ENCODE assay signal across 13 mouse cellular contexts in genomic region chr11:79287447-79287846, GRCm38 (mm10). TPM values are rescaled to one million over a fixed set of nuclear protein-coding genes. Genes with fewer than 3 reads are reported as not detected.
DNase-seq lines count a peak whose midpoint lies in the region; ATAC-seq and TF ChIP-seq lines count a peak whose summit lies in the region.
"Had no signal": no experiment of that assay in that cellular context is flagged by ENCODE, and none has a peak within 500 bp of the region (broad histone marks: within the 10 kb centered on the region; RNA-seq: fewer than 3 reads in every experiment).

No protein-coding gene starts in this region.

- DNase-seq in kidney, adult 2 months, result peak; percentile 56
- no peak for DNase-seq in kidney, adult 8-10 months
- DNase-seq in liver, embryonic 14.5 days (ENCODE audit: low read depth in 3 of 3, low spot score in 3 of 3), result peak; percentile 48 to 55 (median 55)
- no peak for DNase-seq in thymus, postnatal 14 days
- DNase-seq in layer of hippocampus, postnatal 25 days (ENCODE audit: extremely low spot score in 1 of 2, low spot score in 1 of 2), result no peak
- DNase-seq in thymus, postnatal 10 days (ENCODE audit: low spot score in 2 of 2), result no peak

- no peak for TF ChIP-seq POLR2A in kidney, adult 2 months (IDR thresholded peaks at IDR 0.05; ENCODE audit: low read depth, low read length)

- H3K36me3 ChIP-seq in kidney, adult 2 months (ENCODE audit: control insufficient read depth, insufficient read depth, low read length), result no peaks in the 10 kb centered on the region
- no peaks in the 10 kb centered on the region for H3K36me3 ChIP-seq in liver, embryonic 14.5 days (replicated peaks; ENCODE audit: control insufficient read depth, insufficient read depth, low read depth)
- H3K36me3 ChIP-seq: embryonic facial prominence, embryonic 12.5 days; heart, embryonic 15.5 days; stomach, embryonic 15.5 days had no signal

- ATAC-seq in liver, embryonic 14.5 days (ENCODE audit: insufficient read depth), result peak; percentile 26; the same call in 1 of the 2 replicates
- peak; percentile 90 for ATAC-seq in monocyte, adult 5-6 weeks (replicated peaks; ENCODE audit: insufficient number of reproducible peaks, low FRiP score, low TSS enrichment, poor library complexity, severe bottlenecking)

- no peak overlapping the region for H3K27ac ChIP-seq in kidney, adult 2 months (ENCODE audit: insufficient read depth, low read depth, low read length)
- H3K27ac ChIP-seq in brown adipose tissue, adult 24 weeks (replicated peaks; ENCODE audit: low read depth, low read length), result peak overlapping the region; percentile 53; the same call in 1 of the 2 replicates
- no peak overlapping the region for H3K27ac ChIP-seq in liver, embryonic 14.5 days
- H3K27ac ChIP-seq: embryonic facial prominence, embryonic 12.5 days; stomach, embryonic 15.5 days had no signal

- TF ChIP-seq CTCF in kidney, adult 2 months (conservative IDR thresholded peaks at IDR 0.05; ENCODE audit: insufficient read depth, insufficient read length, low read depth, low read length), result no peak
- no peak for TF ChIP-seq CTCF in liver, embryonic 14.5 days (IDR thresholded peaks at IDR 0.05; ENCODE audit: low read depth)

- peak; percentile 42 for TF ChIP-seq EP300 in liver, embryonic 14.5 days (IDR thresholded peaks at IDR 0.05; ENCODE audit: low read depth)

- peaks cover 23% of the 10 kb centered on the region for H3K4me1 ChIP-seq in kidney, adult 2 months (ENCODE audit: control insufficient read depth, insufficient read depth, low read length)
- peaks cover 8% of the 10 kb centered on the region; the same call in 1 of the 2 replicates for H3K4me1 ChIP-seq in brown adipose tissue, adult 24 weeks (ENCODE audit: control insufficient read depth, insufficient read depth, insufficient read length, low read length)
- peaks cover 12 to 21% of the 10 kb centered on the region in 2 experiments for H3K4me1 ChIP-seq in liver, embryonic 14.5 days (replicated peaks; ENCODE audit: control insufficient read depth in 2 of 2, insufficient read depth in 2 of 2, low read length in 1 of 2)

- H3K9ac ChIP-seq in liver, embryonic 14.5 days (replicated peaks), result no peak overlapping the region
- H3K9ac ChIP-seq: embryonic facial prominence, embryonic 12.5 days; heart, embryonic 15.5 days; stomach, embryonic 15.5 days had no signal

- no peak overlapping the region for H3K4me3 ChIP-seq in kidney, adult 2 months (ENCODE audit: insufficient read depth, low read depth, low read length)
- H3K4me3 ChIP-seq in brown adipose tissue, adult 24 weeks (ENCODE audit: insufficient read depth, low read depth, low read length), result no peak overlapping the region
- no peak overlapping the region for H3K4me3 ChIP-seq in liver, embryonic 14.5 days (ENCODE audit: insufficient read depth in 1 of 2, low read depth in 2 of 2, low read length in 2 of 2)
- H3K4me3 ChIP-seq: embryonic facial prominence, embryonic 12.5 days; heart, embryonic 15.5 days; stomach, embryonic 15.5 days had no signal

- no peaks in the 10 kb centered on the region for H3K9me3 ChIP-seq in liver, embryonic 14.5 days (ENCODE audit: control insufficient read depth, low read length)
- H3K9me3 ChIP-seq: heart, embryonic 15.5 days; stomach, embryonic 15.5 days had no signal

- WGBS in kidney, adult 2 months, result 60% methylated on average over 6 of the region's 6 CpGs
- 19% methylated on average over 6 of the region's 6 CpGs for WGBS in liver, embryonic 14.5 days (ENCODE audit: insufficient replicate concordance)

- H3K4me2 ChIP-seq in liver, embryonic 14.5 days (ENCODE audit: low read depth), result no peak overlapping the region
- H3K4me2 ChIP-seq: embryonic facial prominence, embryonic 12.5 days; heart, embryonic 15.5 days; stomach, embryonic 15.5 days had no signal

- H3K27me3 ChIP-seq in kidney, adult 2 months (replicated peaks; ENCODE audit: control insufficient read depth, insufficient read depth, low read length), result no peaks in the 10 kb centered on the region
- H3K27me3 ChIP-seq in liver, embryonic 14.5 days (ENCODE audit: control insufficient read depth, insufficient read depth, low read length), result no peaks in the 10 kb centered on the region
- H3K27me3 ChIP-seq: embryonic facial prominence, embryonic 12.5 days; heart, embryonic 15.5 days; stomach, embryonic 15.5 days had no signal

RNA-seq across cellular contexts. Expression of gene Gm9964, which starts 9.3 kb away (rescaled TPM):
- not detected in 2 replicates for polyA plus RNA-seq in kidney, adult 2 months (2012; rRNA removed)
- polyA plus RNA-seq in brown adipose tissue, adult 24 weeks (2012; ENCODE audit: insufficient read depth, insufficient read length, missing spikeins), result not detected in 2 replicates
- polyA plus RNA-seq in liver, embryonic 14.5 days (2012; rRNA removed), result not detected in 2 replicates
- polyA plus RNA-seq in liver, embryonic 14.5 days (2014; fragmentation: Nextera tagmentation; extraction: Ambion mirVana), result not detected in 2 replicates
- total RNA-seq in monocyte, adult 5-6 weeks (2017), result not detected in 3 replicates
- total RNA-seq in layer of hippocampus, postnatal 25 days (2021), result under 1 TPM; 0.73 to 0.91 TPM
- polyA plus RNA-seq: brain, embryonic 14.5 days; embryonic facial prominence, embryonic 12.5 days; heart, embryonic 15.5 days; neural tube, embryonic 11.5 days had no signal

RNA-seq across cellular contexts. Expression of gene Wsb1, which starts 33.0 kb away (rescaled TPM):
- polyA plus RNA-seq in kidney, adult 2 months (2012; rRNA removed), result 59.3 and 72.3 TPM in 2 replicates
- polyA plus RNA-seq in brown adipose tissue, adult 24 weeks (2012; ENCODE audit: insufficient read depth, insufficient read length, missing spikeins), result 8.8 TPM in 2 replicates
- 21.7 and 29.4 TPM in 2 replicates for polyA plus RNA-seq in liver, embryonic 14.5 days (2012; rRNA removed)
- 30.2 and 31.5 TPM in 2 replicates for polyA plus RNA-seq in liver, embryonic 14.5 days (2014; fragmentation: Nextera tagmentation; extraction: Ambion mirVana)
- 274 to 316 TPM (median 277 TPM) in 3 replicates for total RNA-seq in monocyte, adult 5-6 weeks (2017)
- total RNA-seq in layer of hippocampus, postnatal 25 days (2021), result 10 to 100 TPM; 68.1 to 92.0 TPM

RNA-seq across cellular contexts. Expression of gene Nf1, which starts 52.0 kb away (rescaled TPM):
- polyA plus RNA-seq in kidney, adult 2 months (2012; rRNA removed), result 10.2 TPM in 2 replicates
- 9.9 and 14.3 TPM in 2 replicates for polyA plus RNA-seq in brown adipose tissue, adult 24 weeks (2012; ENCODE audit: insufficient read depth, insufficient read length, missing spikeins)
- 2.0 and 2.3 TPM in 2 replicates for polyA plus RNA-seq in liver, embryonic 14.5 days (2012; rRNA removed)
- 1.7 and 1.8 TPM in 2 replicates for polyA plus RNA-seq in liver, embryonic 14.5 days (2014; fragmentation: Nextera tagmentation; extraction: Ambion mirVana)
- total RNA-seq in monocyte, adult 5-6 weeks (2017), result 13.7 to 20.7 TPM (median 16.1 TPM) in 3 replicates
- 100 to 1,000 TPM; 103 to 117 TPM for total RNA-seq in layer of hippocampus, postnatal 25 days (2021)

Comparison
In these comparisons a context has a peak if more than half of its experiments do, and no peak if none do; other contexts are left out.
1. DNase-seq: peak in kidney, adult 2 months (single experiment) and liver, embryonic 14.5 days (3 of 3); none in kidney, adult 8-10 months (0 of 2), thymus, postnatal 14 days (single experiment), layer of hippocampus, postnatal 25 days (0 of 2) and thymus, postnatal 10 days (0 of 2).